Mouse (Mus musculus) neural tube, embryonic 11.5 days (tissue): ENCODE results near the gene Sult6b2. TPM values are rescaled to one million over a fixed set of nuclear protein-coding genes. Genes with fewer than 3 reads are reported as not detected.
A peak's percentile ranks its signal among the peaks of the same experiment; 100 is the strongest.

ENCODE experiments used
- ATAC-seq: fragments of 200-750 bp; cut with Nextera tagmentation; 2 replicates; pipeline ENCODE4 v1.8.0; 2017; ENCODE audit warnings: moderate number of reproducible peaks, mild to moderate bottlenecking, moderate TSS enrichment, moderate library complexity; ENCODE audit not compliant: insufficient read depth, low FRiP score, low TSS enrichment
- DNase-seq: peaks from one replicate; pipeline ENCODE4 v3.0.0-alpha.2; 2015; ENCODE audit warnings: low spot score
- H3K27ac ChIP-seq: fragments of 300-500 bp; sonication (generic); 2 replicates; pipeline ENCODE4 v1.5.1; 2014; ENCODE audit warnings: low read depth, mild to moderate bottlenecking, low read length
- H3K27me3 ChIP-seq: fragments of 300-500 bp; sonication (generic); 2 replicates; pipeline ENCODE4 v1.6.1; 2014; ENCODE audit warnings: mild to moderate bottlenecking, low read length, mixed read lengths; ENCODE audit not compliant: control insufficient read depth, insufficient read depth
- H3K36me3 ChIP-seq: fragments of 300-500 bp; sonication (generic); 2 replicates; pipeline ENCODE4 v1.6.1; 2014; ENCODE audit warnings: mild to moderate bottlenecking, low read length, moderate library complexity, mixed read lengths; ENCODE audit not compliant: control insufficient read depth, insufficient read depth
- H3K4me1 ChIP-seq: fragments of 300-500 bp; sonication (generic); 2 replicates; pipeline ENCODE4 v1.6.1; 2014; ENCODE audit warnings: low read length, mixed read lengths; ENCODE audit not compliant: control insufficient read depth, insufficient read depth
- H3K4me2 ChIP-seq: fragments of 300-500 bp; sonication (generic); 2 replicates; pipeline ENCODE4 v1.6.1; 2014; ENCODE audit warnings: low read depth, mild to moderate bottlenecking, moderate library complexity
- H3K4me3 ChIP-seq: fragments of 300-500 bp; sonication (generic); 2 replicates; pipeline ENCODE4 v1.5.1; 2014; ENCODE audit warnings: low read depth, low read length
- H3K9ac ChIP-seq: fragments of 300-500 bp; sonication (generic); 2 replicates; pipeline ENCODE4 v1.6.1; 2014; ENCODE audit warnings: mild to moderate bottlenecking, low read length
- H3K9me3 ChIP-seq: fragments of 300-500 bp; sonication (generic); 2 replicates; pipeline ENCODE4 v1.6.1; 2016; ENCODE audit warnings: low read length; ENCODE audit not compliant: control insufficient read depth
- WGBS: fragments of 180-500 bp; shearing (Covaris S2); extraction: QIAGEN DNeasy Blood & Tissue Kit; methylation state at CpG from one replicate; pipeline ENCODE4 v1.1.7; 2014; 5-methylcytosine and 5-hydroxymethylcytosine counted together
- polyA plus RNA-seq: library from polyadenylated mRNA; unstranded; fragments of >200 nt; fragmentation: Nextera tagmentation; extraction: Ambion mirVana; gene quantifications from 2 replicates; pipeline ENCODE4 v1.2.1, GENCODE M21; 2014

Sult6b2 gene
- polyA plus RNA-seq, 1 experiment from 2014 or later: 0.29 TPM

DNA sequence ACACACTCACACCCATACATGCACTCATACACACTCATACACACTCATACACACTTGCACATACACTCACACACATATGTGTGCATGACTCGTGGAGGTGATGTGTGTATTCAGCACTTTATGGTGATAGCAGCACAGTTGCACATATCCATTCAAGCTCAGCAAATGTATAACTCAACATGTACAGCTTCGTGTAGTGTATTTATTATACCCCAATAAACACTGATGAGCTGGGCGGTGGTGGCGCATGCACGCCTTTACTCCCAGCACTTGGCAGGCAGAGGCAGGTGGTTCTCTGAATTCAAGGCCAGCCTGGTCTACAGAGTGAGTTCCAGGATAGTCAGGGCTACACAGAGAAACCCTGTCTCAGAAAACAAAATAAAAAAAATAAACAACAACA lies 58.8 kb downstream of the Sult6b2 start:
- no peaks in the 10 kb centered on the region; the same call in 1 of the 2 replicates for H3K9me3 ChIP-seq
- no peaks in the 10 kb centered on the region for H3K4me1 ChIP-seq
- no peak overlapping the region for H3K27ac ChIP-seq
- no peak for DNase-seq
- no peaks in the 10 kb centered on the region for H3K27me3 ChIP-seq
- 87% methylated on average over 5 of the region's 5 CpGs for WGBS
- no peak overlapping the region for H3K4me3 ChIP-seq
- no peaks in the 10 kb centered on the region for H3K36me3 ChIP-seq
- no peak overlapping the region for H3K9ac ChIP-seq
- H3K4me2 ChIP-seq: no peak overlapping the region
- no peak for ATAC-seq

DNA sequence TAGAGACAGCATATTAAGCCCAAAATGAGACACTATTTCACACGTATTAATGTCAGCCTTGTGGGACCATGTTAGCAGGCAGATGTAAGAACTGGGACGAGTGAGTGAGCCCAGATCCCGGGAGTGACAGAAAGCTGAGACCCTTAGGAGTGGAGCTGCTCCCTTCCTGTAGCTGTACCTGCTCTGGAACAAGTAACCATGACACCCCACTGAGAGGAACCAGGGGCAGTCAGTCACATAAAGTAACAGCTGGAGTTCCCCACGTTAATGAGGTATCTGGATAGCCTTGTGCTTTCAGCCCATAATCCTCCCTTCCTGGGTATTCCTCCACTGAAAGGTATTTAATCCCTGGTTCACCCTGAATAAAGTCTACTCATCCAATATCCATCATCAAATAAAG lies 61.1 kb downstream of the Sult6b2 start:
- Histone ChIP-seq H3K27ac (no peak overlapping the region), H3K27me3 (no peaks in the 10 kb centered on the region), H3K4me3 (no peak overlapping the region), H3K9me3 (no peaks in the 10 kb centered on the region; the same call in 1 of the 2 replicates), H3K4me2 (no peak overlapping the region), H3K9ac (no peak overlapping the region), H3K4me1 (no peaks in the 10 kb centered on the region), H3K36me3 (no peaks in the 10 kb centered on the region)
- WGBS: 77% methylated on average over 4 of the region's 4 CpGs
- DNase-seq: no peak
- no peak for ATAC-seq

DNA sequence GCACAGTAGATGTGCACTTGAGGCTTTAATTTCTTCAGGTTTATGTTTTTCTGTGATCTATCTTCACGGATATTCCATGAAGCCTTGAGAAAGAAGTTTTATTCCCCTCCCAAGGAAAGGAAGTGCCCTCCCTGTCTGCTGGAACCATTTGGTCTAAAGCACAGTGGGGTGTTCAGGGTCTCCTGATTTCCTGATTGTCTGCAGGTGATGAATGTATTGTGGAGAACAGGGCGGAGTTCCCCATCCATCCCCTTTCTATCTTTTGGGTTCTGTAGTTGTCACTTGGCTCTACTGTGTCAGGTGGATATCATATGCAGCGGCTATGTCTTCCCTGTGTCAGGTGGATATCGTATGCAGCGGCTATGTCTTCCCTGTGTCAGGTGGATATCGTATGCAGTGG lies 62.5 kb downstream of the Sult6b2 start:
- no peak for ATAC-seq
- Histone ChIP-seq H3K9ac (no peak overlapping the region), H3K4me3 (no peak overlapping the region), H3K4me1 (no peaks in the 10 kb centered on the region), H3K36me3 (no peaks in the 10 kb centered on the region), H3K27me3 (no peaks in the 10 kb centered on the region), H3K9me3 (no peaks in the 10 kb centered on the region; the same call in 1 of the 2 replicates), H3K27ac (no peak overlapping the region), H3K4me2 (no peak overlapping the region)
- 80% methylated on average over 6 of the region's 6 CpGs for WGBS
- DNase-seq: no peak

DNA sequence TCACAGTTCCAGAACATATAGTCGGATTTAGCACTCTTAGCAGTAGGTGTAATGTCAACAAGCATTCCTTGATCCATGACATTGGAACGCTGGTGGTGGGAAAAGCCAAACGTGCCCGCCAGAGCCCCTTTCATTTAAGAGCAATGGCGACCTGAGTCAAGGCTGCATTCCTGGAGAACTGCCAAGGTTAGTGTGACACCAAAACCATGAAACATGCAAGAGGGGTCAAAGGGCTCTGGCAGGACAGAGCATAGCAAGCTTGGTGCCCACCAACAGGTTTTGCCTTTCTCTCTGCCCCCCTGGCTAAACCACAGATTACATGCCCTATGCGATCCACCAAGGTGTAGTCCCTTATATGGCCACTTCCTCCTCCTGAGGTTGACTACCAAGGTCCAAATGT lies 65.7 kb downstream of the Sult6b2 start:
- ATAC-seq (no peak), DNase-seq (no peak)
- WGBS: 74% methylated on average over 6 of the region's 6 CpGs
- no peaks in the 10 kb centered on the region for H3K4me1 ChIP-seq
- no peaks in the 10 kb centered on the region for H3K36me3 ChIP-seq
- no peaks in the 10 kb centered on the region for H3K9me3 ChIP-seq
- no peaks in the 10 kb centered on the region for H3K27me3 ChIP-seq
- H3K9ac ChIP-seq: no peak overlapping the region
- no peak overlapping the region for H3K4me3 ChIP-seq
- H3K27ac ChIP-seq: no peak overlapping the region
- H3K4me2 ChIP-seq: no peak overlapping the region

DNA sequence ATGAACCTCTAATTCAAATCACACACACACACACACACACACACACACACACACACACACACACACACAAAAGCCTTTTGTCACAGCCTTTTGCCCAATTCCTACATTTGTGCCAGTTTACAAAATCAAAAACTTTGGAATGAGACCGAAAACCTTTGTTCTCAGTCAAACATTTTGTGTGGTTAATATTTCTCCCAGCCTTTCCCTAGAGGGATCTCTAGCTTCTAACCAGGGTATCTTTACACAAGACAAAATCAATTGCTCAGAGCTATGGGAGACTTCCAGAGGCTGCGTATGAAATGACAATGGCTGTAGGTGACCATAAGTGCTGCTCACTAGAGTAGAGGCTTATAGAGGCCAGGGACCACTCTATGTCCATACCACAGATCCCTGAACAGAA lies 66.1 kb downstream of the Sult6b2 start:
- H3K4me1 ChIP-seq: no peaks in the 10 kb centered on the region
- no peak overlapping the region for H3K4me3 ChIP-seq
- 99% methylated on average over 2 of the region's 2 CpGs for WGBS
- no peak overlapping the region for H3K4me2 ChIP-seq
- no peak for ATAC-seq
- H3K9ac ChIP-seq: no peak overlapping the region
- no peak overlapping the region for H3K27ac ChIP-seq
- H3K27me3 ChIP-seq: no peaks in the 10 kb centered on the region
- H3K9me3 ChIP-seq: no peaks in the 10 kb centered on the region
- H3K36me3 ChIP-seq: no peaks in the 10 kb centered on the region
- DNase-seq: no peak

DNA sequence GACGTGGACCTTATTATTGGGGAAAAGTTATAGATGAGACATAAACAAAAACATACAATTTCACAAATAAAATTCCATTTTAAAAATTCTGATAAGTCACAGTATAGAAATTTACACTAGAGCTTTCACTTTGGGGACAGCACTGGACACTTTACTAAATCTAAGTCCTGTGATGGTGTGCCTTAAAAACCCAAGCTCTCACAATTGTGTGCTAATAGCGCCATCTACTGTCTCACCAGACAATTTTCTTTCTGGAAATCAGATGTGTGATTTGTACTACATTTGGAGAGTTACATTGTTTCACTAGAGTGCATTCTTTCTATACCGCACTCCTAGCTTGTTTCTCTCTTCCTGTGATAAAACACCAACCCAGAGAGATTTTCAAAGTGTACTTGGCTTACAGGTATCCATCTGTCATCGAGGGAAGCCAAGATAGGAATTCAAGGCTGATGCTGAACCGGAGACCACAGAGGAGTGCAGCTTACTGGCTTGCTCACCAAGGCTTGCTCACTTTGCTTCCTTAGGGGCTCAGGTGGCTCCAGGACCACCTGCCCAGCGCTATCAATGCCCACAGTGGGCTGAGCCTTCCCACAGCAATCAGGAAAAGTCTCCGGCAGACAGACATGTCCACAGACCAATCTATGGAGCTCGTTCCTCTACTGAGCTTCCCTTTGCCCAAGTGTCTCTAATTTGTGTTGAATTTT lies 68.8 kb downstream of the Sult6b2 start:
- no peak for DNase-seq

More for the DNA sequence above, 68.8 kb downstream of the Sult6b2 start:
- ATAC-seq: peak; percentile 49; the same call in 1 of the 2 replicates
- H3K9me3 ChIP-seq: no peaks in the 10 kb centered on the region
- H3K4me2 ChIP-seq: no peak overlapping the region
- no peak overlapping the region for H3K9ac ChIP-seq
- no peaks in the 10 kb centered on the region for H3K4me1 ChIP-seq
- no peak overlapping the region for H3K4me3 ChIP-seq
- no peaks in the 10 kb centered on the region for H3K36me3 ChIP-seq
- H3K27me3 ChIP-seq: no peaks in the 10 kb centered on the region
- H3K27ac ChIP-seq: no peak overlapping the region
- WGBS: 53% methylated on average over 8 of the region's 8 CpGs

Other genes starting within 250 kb of the Sult6b2 start
- 3.4 and 3.6 TPM in 2 replicates for gene Kcnj8, start 232.9 kb downstream of the Sult6b2 start, polyA plus RNA-seq
- gene Abcc9, start 102.2 kb downstream of the Sult6b2 start, polyA plus RNA-seq: 1.5 and 1.7 TPM in 2 replicates
- gene Cmas, start 47.8 kb downstream of the Sult6b2 start, polyA plus RNA-seq: 130 and 133 TPM in 2 replicates
- gene St8sia1, start 159.9 kb upstream of the Sult6b2 start, polyA plus RNA-seq: 9.0 and 10.6 TPM in 2 replicates